Mouse (Mus musculus) C2C12 (cell line): ENCODE data around the gene Styk1.

Source experiments
- CTCF ChIP-seq: IDR thresholded peaks from one replicate; pipeline ENCODE4 v1.5.1; 2011; ENCODE audit not compliant: control insufficient read depth, insufficient read depth, insufficient read length
- MYOD1 ChIP-seq: IDR thresholded peaks from one replicate; pipeline ENCODE4 v1.6.1; 2011; ENCODE audit warnings: low read depth; ENCODE audit not compliant: control insufficient read depth, insufficient read length

- no peak for TF ChIP-seq CTCF
- no peak for TF ChIP-seq MYOD1
Measured at GRCm38 (mm10) chr6:131269599-131269998, 83.8 kb downstream of the Styk1 start.
